Mouse (Mus musculus): ENCODE results near the gene Ube2r2. TPM values are rescaled to one million over a fixed set of nuclear protein-coding genes. Genes with fewer than 3 reads are reported as not detected.

The Ube2r2 gene
- polyA plus RNA-seq, 1 experiment: 69.0 TPM

- TF ChIP-seq MYOG (IDR thresholded peaks at IDR 0.05; ENCODE audit: control insufficient read depth in 1 of 3, insufficient read depth in 1 of 3, insufficient read length in 2 of 3, low read depth in 2 of 3): no peak
- TF ChIP-seq USF1 (IDR thresholded peaks at IDR 0.05; ENCODE audit: low read depth): no peak
- TF ChIP-seq REST (IDR thresholded peaks at IDR 0.05; ENCODE audit: insufficient read depth, insufficient read length): no peak
- TF ChIP-seq SRF (IDR thresholded peaks at IDR 0.05; ENCODE audit: control insufficient read depth, insufficient read length, low read depth): no peak
- no peak for TF ChIP-seq TCF12 (IDR thresholded peaks at IDR 0.05; ENCODE audit: insufficient read depth, poor library complexity, severe bottlenecking)
- TF ChIP-seq MAX (IDR thresholded peaks at IDR 0.05; ENCODE audit: low read depth): no peak
- no peak for TF ChIP-seq CEBPB (IDR thresholded peaks at IDR 0.05; ENCODE audit: insufficient read depth, poor library complexity, severe bottlenecking)
- H3K79me2 ChIP-seq (ENCODE audit: control insufficient read depth, insufficient read depth): no peaks in the 10 kb centered on the region
Measured at GRCm38 (mm10) chr4:41114358-41115070, 21.0 kb upstream of the Ube2r2 start.

GRCm38 (mm10) chr4:41115074-41115473, 20.5 kb upstream of the Ube2r2 start:
- Histone ChIP-seq H3K27me3 (ENCODE audit: control insufficient read depth, insufficient read depth, insufficient read length) (no peaks in the 10 kb centered on the region), H3K79me2 (ENCODE audit: control insufficient read depth, insufficient read depth) (no peaks in the 10 kb centered on the region), H3K4me2 (ENCODE audit: low read depth) (no peak overlapping the region), H3ac (ENCODE audit: control insufficient read depth, insufficient read length) (no peak overlapping the region), H3K4me3 (no peak overlapping the region), H3K36me3 (ENCODE audit: control insufficient read depth, insufficient read depth) (peaks cover 15% of the 10 kb centered on the region)
- TF ChIP-seq E2F4 (IDR thresholded peaks at IDR 0.05; ENCODE audit: insufficient read depth) (no peak), MAX (IDR thresholded peaks at IDR 0.05; ENCODE audit: low read depth) (no peak), MYOG (IDR thresholded peaks at IDR 0.05; ENCODE audit: control insufficient read depth in 1 of 3, insufficient read depth in 1 of 3, insufficient read length in 2 of 3, low read depth in 2 of 3) (no peak), TCF3 (IDR thresholded peaks at IDR 0.05; ENCODE audit: insufficient read length, low read depth) (no peak)

More at GRCm38 (mm10) chr4:41114358-41115070, 21.0 kb upstream of the Ube2r2 start:
- Histone ChIP-seq H3K36me3 (ENCODE audit: control insufficient read depth, insufficient read depth) (peaks cover 15% of the 10 kb centered on the region), H3ac (ENCODE audit: control insufficient read depth, insufficient read length) (no peak overlapping the region), H3K4me2 (ENCODE audit: low read depth) (no peak overlapping the region), H3K4me3 (no peak overlapping the region), H3K27me3 (ENCODE audit: control insufficient read depth, insufficient read depth, insufficient read length) (no peaks in the 10 kb centered on the region)

GRCm38 (mm10) chr4:41115793-41116192, 19.8 kb upstream of the Ube2r2 start:
- no peak overlapping the region for H3K4me2 ChIP-seq (ENCODE audit: low read depth)
- no peaks in the 10 kb centered on the region for H3K79me2 ChIP-seq (ENCODE audit: control insufficient read depth, insufficient read depth)
- TF ChIP-seq CEBPB (IDR thresholded peaks at IDR 0.05; ENCODE audit: insufficient read depth, poor library complexity, severe bottlenecking): no peak
- no peak for TF ChIP-seq MYOD1 (IDR thresholded peaks at IDR 0.05; ENCODE audit: control insufficient read depth in 1 of 3, insufficient read length in 2 of 3, low read depth in 2 of 3)
- no peak for TF ChIP-seq POLR2A (IDR thresholded peaks at IDR 0.05; ENCODE audit: insufficient read length, low read depth)
- no peak for TF ChIP-seq POLR2AphosphoS2 (IDR thresholded peaks at IDR 0.05; ENCODE audit: insufficient read length, low read depth)
- no peak for TF ChIP-seq MYOG (IDR thresholded peaks at IDR 0.05; ENCODE audit: control insufficient read depth in 1 of 3, insufficient read depth in 1 of 3, insufficient read length in 2 of 3, low read depth in 2 of 3)
- TF ChIP-seq TCF3 (IDR thresholded peaks at IDR 0.05; ENCODE audit: insufficient read length, low read depth): no peak
- no peak for TF ChIP-seq SRF (IDR thresholded peaks at IDR 0.05; ENCODE audit: control insufficient read depth, insufficient read length, low read depth)
- TF ChIP-seq USF1 (IDR thresholded peaks at IDR 0.05; ENCODE audit: low read depth): no peak
- TF ChIP-seq REST (IDR thresholded peaks at IDR 0.05; ENCODE audit: insufficient read depth, insufficient read length): no peak
- peaks cover 18% of the 10 kb centered on the region for H3K36me3 ChIP-seq (ENCODE audit: control insufficient read depth, insufficient read depth)
- H3ac ChIP-seq (ENCODE audit: control insufficient read depth, insufficient read length): no peak overlapping the region
- H3K4me3 ChIP-seq: no peak overlapping the region
- H3K27me3 ChIP-seq (ENCODE audit: control insufficient read depth, insufficient read depth, insufficient read length): no peaks in the 10 kb centered on the region

GRCm38 (mm10) chr4:41116817-41117216, 18.7 kb upstream of the Ube2r2 start:
- H3K4me2 ChIP-seq (ENCODE audit: low read depth): no peak overlapping the region
- no peak for TF ChIP-seq POLR2AphosphoS2 (IDR thresholded peaks at IDR 0.05; ENCODE audit: insufficient read length, low read depth)
- TF ChIP-seq MYOD1 (IDR thresholded peaks at IDR 0.05; ENCODE audit: control insufficient read depth in 1 of 3, insufficient read length in 2 of 3, low read depth in 2 of 3): no peak
- TF ChIP-seq TCF12 (IDR thresholded peaks at IDR 0.05; ENCODE audit: insufficient read depth, poor library complexity, severe bottlenecking): no peak
- TF ChIP-seq E2F4 (IDR thresholded peaks at IDR 0.05; ENCODE audit: insufficient read depth): no peak
- no peak for TF ChIP-seq USF1 (IDR thresholded peaks at IDR 0.05; ENCODE audit: low read depth)
- TF ChIP-seq MYOG (IDR thresholded peaks at IDR 0.05; ENCODE audit: control insufficient read depth in 1 of 3, insufficient read depth in 1 of 3, insufficient read length in 2 of 3, low read depth in 2 of 3): no peak
- TF ChIP-seq SRF (IDR thresholded peaks at IDR 0.05; ENCODE audit: control insufficient read depth, insufficient read length, low read depth): no peak
- no peak for TF ChIP-seq MAX (IDR thresholded peaks at IDR 0.05; ENCODE audit: low read depth)
- no peak for TF ChIP-seq TCF3 (IDR thresholded peaks at IDR 0.05; ENCODE audit: insufficient read length, low read depth)
- TF ChIP-seq POLR2A (IDR thresholded peaks at IDR 0.05; ENCODE audit: insufficient read length, low read depth): no peak
- no peak for TF ChIP-seq REST (IDR thresholded peaks at IDR 0.05; ENCODE audit: insufficient read depth, insufficient read length)
- no peak for TF ChIP-seq CEBPB (IDR thresholded peaks at IDR 0.05; ENCODE audit: insufficient read depth, poor library complexity, severe bottlenecking)
- no peak overlapping the region for H3ac ChIP-seq (ENCODE audit: control insufficient read depth, insufficient read length)
- H3K4me3 ChIP-seq: no peak overlapping the region
- H3K27me3 ChIP-seq (ENCODE audit: control insufficient read depth, insufficient read depth, insufficient read length): no peaks in the 10 kb centered on the region
- H3K36me3 ChIP-seq (ENCODE audit: control insufficient read depth, insufficient read depth): peaks cover 24% of the 10 kb centered on the region
- H3K79me2 ChIP-seq (ENCODE audit: control insufficient read depth, insufficient read depth): no peaks in the 10 kb centered on the region

GRCm38 (mm10) chr4:41118706-41119292, 16.7 kb upstream of the Ube2r2 start:
- no peaks in the 10 kb centered on the region for H3K27me3 ChIP-seq (ENCODE audit: control insufficient read depth, insufficient read depth, insufficient read length)
- no peak overlapping the region for H3ac ChIP-seq (ENCODE audit: control insufficient read depth, insufficient read length)
- H3K36me3 ChIP-seq (ENCODE audit: control insufficient read depth, insufficient read depth): peaks cover 33% of the 10 kb centered on the region
- no peak overlapping the region for H3K4me2 ChIP-seq (ENCODE audit: low read depth)
- H3K4me3 ChIP-seq: no peak overlapping the region
- TF ChIP-seq USF1 (IDR thresholded peaks at IDR 0.05; ENCODE audit: low read depth): no peak
- no peak for TF ChIP-seq CEBPB (IDR thresholded peaks at IDR 0.05; ENCODE audit: insufficient read depth, poor library complexity, severe bottlenecking)
- no peak for TF ChIP-seq MYOG (IDR thresholded peaks at IDR 0.05; ENCODE audit: control insufficient read depth in 1 of 3, insufficient read depth in 1 of 3, insufficient read length in 2 of 3, low read depth in 2 of 3)
- TF ChIP-seq MAX (IDR thresholded peaks at IDR 0.05; ENCODE audit: low read depth): no peak
- no peak for TF ChIP-seq POLR2AphosphoS2 (IDR thresholded peaks at IDR 0.05; ENCODE audit: insufficient read length, low read depth)
- TF ChIP-seq TCF3 (IDR thresholded peaks at IDR 0.05; ENCODE audit: insufficient read length, low read depth): no peak
- no peak for TF ChIP-seq MYOD1 (IDR thresholded peaks at IDR 0.05; ENCODE audit: control insufficient read depth in 1 of 3, insufficient read length in 2 of 3, low read depth in 2 of 3)
- no peak for TF ChIP-seq TCF12 (IDR thresholded peaks at IDR 0.05; ENCODE audit: insufficient read depth, poor library complexity, severe bottlenecking)
- no peak for TF ChIP-seq REST (IDR thresholded peaks at IDR 0.05; ENCODE audit: insufficient read depth, insufficient read length)
- TF ChIP-seq POLR2A (IDR thresholded peaks at IDR 0.05; ENCODE audit: insufficient read length, low read depth): no peak
- TF ChIP-seq SRF (IDR thresholded peaks at IDR 0.05; ENCODE audit: control insufficient read depth, insufficient read length, low read depth): no peak
- TF ChIP-seq E2F4 (IDR thresholded peaks at IDR 0.05; ENCODE audit: insufficient read depth): no peak
- peaks cover 12% of the 10 kb centered on the region for H3K79me2 ChIP-seq (ENCODE audit: control insufficient read depth, insufficient read depth)

All from myocyte (in vitro differentiated cells).